Mouse (Mus musculus): ENCODE results near the gene Ciao1.
"Not testable (repeated sequence)": the region's sequence is repeated elsewhere in the genome, so short reads cannot be mapped to it uniquely, and the experiment has no call there.

DNA sequence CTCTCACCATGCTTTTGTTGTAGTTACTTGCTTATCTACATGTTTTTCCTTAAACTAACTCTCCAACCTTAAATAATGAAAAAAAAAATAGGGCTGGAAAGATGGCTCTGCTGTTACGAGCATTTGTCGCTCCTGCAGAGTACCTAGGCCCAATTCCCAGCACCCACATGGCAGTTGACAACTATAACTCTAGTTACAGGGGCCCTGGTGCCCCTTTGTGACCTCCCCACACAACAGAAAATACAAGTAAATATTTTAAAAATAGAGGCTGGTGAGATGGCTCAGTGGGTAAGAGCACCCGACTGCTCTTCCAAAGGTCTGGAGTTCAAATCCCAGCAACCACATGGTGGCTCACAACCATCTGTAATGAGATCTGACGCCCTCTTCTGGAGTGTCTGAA lies 41.7 kb downstream of the Ciao1 start:
- not testable (repeated sequence) for TF ChIP-seq TBP (conservative IDR thresholded peaks at IDR 0.05; ENCODE audit: low read depth, low read length); CTCF (conservative IDR thresholded peaks at IDR 0.05 in 1 of 2, IDR thresholded peaks at IDR 0.05 in 1 of 2; ENCODE audit: low read depth in 2 of 2, low read length in 2 of 2); POLR2A (IDR thresholded peaks at IDR 0.05; ENCODE audit: low read depth, low read length); RAD21 (IDR thresholded peaks at IDR 0.05; ENCODE audit: low read depth, low read length); JUND (conservative IDR thresholded peaks at IDR 0.05; ENCODE audit: low read depth, low read length); TCF12 (IDR thresholded peaks at IDR 0.05; ENCODE audit: low read depth, low read length); E2F4 (IDR thresholded peaks at IDR 0.05; ENCODE audit: insufficient replicate concordance, low read depth, low read length); MYC (IDR thresholded peaks at IDR 0.05; ENCODE audit: low read depth, low read length)

Data from CH12.LX (cell line).